Mouse (Mus musculus) cerebellum, postnatal 36 days (tissue): ENCODE data around the gene Ski.

Experiments used
- DNase-seq, 2 experiments: peaks; one replicate each; pipeline ENCODE4 v3.0.0; 2021 to 2022; ENCODE audit warnings: mixed read lengths in 2 of 2

The Ski gene

GRCm38 (mm10) chr4:155149941-155150275, 72.5 kb downstream of the Ski start:
- DNase-seq: no peak

- DNase-seq: peak in 1 of 2 experiments; percentile 34
Measured at GRCm38 (mm10) chr4:155148910-155149698, 73.3 kb downstream of the Ski start.

- DNase-seq: no peak
Measured at GRCm38 (mm10) chr4:155148453-155148852, 73.9 kb downstream of the Ski start.

GRCm38 (mm10) chr4:155146107-155146823, 76.1 kb downstream of the Ski start:
- DNase-seq: no peak

GRCm38 (mm10) chr4:155144548-155145180, 77.7 kb downstream of the Ski start:
- no peak for DNase-seq

GRCm38 (mm10) chr4:155143871-155144502, 78.4 kb downstream of the Ski start:
- peak in 1 of 2 experiments; percentile 35 for DNase-seq

GRCm38 (mm10) chr4:155143411-155143810, 79.0 kb downstream of the Ski start:
- no peak for DNase-seq

GRCm38 (mm10) chr4:155142836-155143235, 79.6 kb downstream of the Ski start:
- DNase-seq: no peak

- peak in 1 of 2 experiments; percentile 41 for DNase-seq
Measured at GRCm38 (mm10) chr4:155140795-155141265, 81.6 kb downstream of the Ski start.

- DNase-seq: no peak
Measured at GRCm38 (mm10) chr4:155140150-155140549, 82.2 kb downstream of the Ski start.

- no peak for DNase-seq
Measured at GRCm38 (mm10) chr4:155139281-155140045, 82.9 kb downstream of the Ski start.

- no peak for DNase-seq
Measured at GRCm38 (mm10) chr4:155138451-155138850, 83.9 kb downstream of the Ski start.

- DNase-seq: peak; percentile 55 to 57
Measured at GRCm38 (mm10) chr4:155137891-155138290, 84.5 kb downstream of the Ski start.

GRCm38 (mm10) chr4:155135909-155136585, 86.3 kb downstream of the Ski start:
- DNase-seq: no peak

GRCm38 (mm10) chr4:155134686-155135172, 87.7 kb downstream of the Ski start:
- no peak for DNase-seq

GRCm38 (mm10) chr4:155133658-155134417, 88.6 kb downstream of the Ski start:
- no peak for DNase-seq

GRCm38 (mm10) chr4:155133188-155133587, 89.2 kb downstream of the Ski start:
- DNase-seq: no peak

GRCm38 (mm10) chr4:155130616-155131015, 91.8 kb downstream of the Ski start:
- no peak for DNase-seq

- peak; percentile 75 to 83 for DNase-seq
Measured at GRCm38 (mm10) chr4:155129996-155130395, 92.4 kb downstream of the Ski start.

GRCm38 (mm10) chr4:155129132-155129917, 93.1 kb downstream of the Ski start:
- peak in 1 of 2 experiments; percentile 35 for DNase-seq
